Mouse (Mus musculus) mouse embryonic stem cell (cell line): ENCODE measurements at regions not wholly inside any gene's neighbourhood (a gene's known extent, or its start where the extent isn't known, plus 50 kb on each side); places are given as distances from the start of the nearest gene placed in this dataset.

Experiments used
- in situ Hi-C, 2 experiments: fragments of 300-500 bp; cut with MboI; formaldehyde crosslinking; loops; 1 replicate in 1 of 2; 3 replicates in 1 of 2; pipeline ENCODE4 v1.14.3; 2019 to 2020; ENCODE audit warnings: low sequenced_read_pairs in 2 of 2, low pct_unique_long_range_greater_than_20kb in 1 of 2, mixed read lengths in 1 of 2; ENCODE audit not compliant: unreplicated experiment in 1 of 2

GRCm38 (mm10) chr6:89045436-89045966, 143.4 kb downstream of the Tpra1 start:
- in situ Hi-C loops = no loop called here

- in situ Hi-C loops = no loop called here
Observed at GRCm38 (mm10) chr6:89046476-89046875, 144.4 kb downstream of the Tpra1 start.

- in situ Hi-C loops = no loop called here
Observed at GRCm38 (mm10) chr6:89047629-89048332, 145.7 kb downstream of the Tpra1 start.

- in situ Hi-C loops = no loop called here
Observed at GRCm38 (mm10) chr6:89049290-89049689, 147.2 kb downstream of the Tpra1 start.

- in situ Hi-C loops = no loop called here
Observed at GRCm38 (mm10) chr6:89050575-89051270, 148.7 kb downstream of the Tpra1 start.

- in situ Hi-C loops = no loop called here
Observed at GRCm38 (mm10) chr6:89052758-89053460, 150.9 kb downstream of the Tpra1 start.

GRCm38 (mm10) chr6:89054060-89054459, 152.0 kb downstream of the Tpra1 start:
- in situ Hi-C loops = no loop called here

- in situ Hi-C loops = no loop called here
Observed at GRCm38 (mm10) chr6:89059431-89059975, 157.5 kb downstream of the Tpra1 start.

- in situ Hi-C loops = no loop called here
Observed at GRCm38 (mm10) chr6:89064977-89065580, 163.0 kb downstream of the Tpra1 start.

- in situ Hi-C loops = no loop called here
Observed at GRCm38 (mm10) chr6:89066588-89066987, 164.5 kb downstream of the Tpra1 start.

- in situ Hi-C loops = no loop called here
Observed at GRCm38 (mm10) chr6:89068286-89068685, 166.2 kb downstream of the Tpra1 start.

GRCm38 (mm10) chr6:89069108-89069507, 167.1 kb downstream of the Tpra1 start:
- in situ Hi-C loops = no loop called here

- in situ Hi-C loops = no loop called here
Observed at GRCm38 (mm10) chr6:89070011-89070410, 168.0 kb downstream of the Tpra1 start.

- in situ Hi-C loops = no loop called here
Observed at GRCm38 (mm10) chr6:89071766-89072165, 169.7 kb downstream of the Tpra1 start.

GRCm38 (mm10) chr6:89072569-89072968, 170.5 kb downstream of the Tpra1 start:
- in situ Hi-C loops = no loop called here

GRCm38 (mm10) chr6:89081624-89082300, 179.7 kb downstream of the Tpra1 start:
- in situ Hi-C loops = no loop called here

GRCm38 (mm10) chr6:89084437-89084836, 182.4 kb downstream of the Tpra1 start:
- in situ Hi-C loops = no loop called here

- in situ Hi-C loops = no loop called here
Observed at GRCm38 (mm10) chr6:89085151-89085550, 183.1 kb downstream of the Tpra1 start.
